Mouse (Mus musculus) kidney, embryonic 14.5 days (tissue): Measurements from ENCODE around the gene Olfr970. TPM values are rescaled to one million over a fixed set of nuclear protein-coding genes. Genes with fewer than 3 reads are reported as not detected.
"Not testable (repeated sequence)": the region's sequence is repeated elsewhere in the genome, so short reads cannot be mapped to it uniquely, and the experiment has no call there.

Experiments used
- ATAC-seq: fragments of 200-750 bp; cut with Nextera tagmentation; 2 replicates; pipeline ENCODE4 v1.8.0; 2017; ENCODE audit warnings: moderate number of reproducible peaks, mild to moderate bottlenecking, moderate TSS enrichment, moderate library complexity; ENCODE audit not compliant: low FRiP score, low TSS enrichment
- H3K27ac ChIP-seq: fragments of 300-500 bp; sonication (generic); 2 replicates; pipeline ENCODE4 v1.5.1; 2014; ENCODE audit warnings: low read depth, mild to moderate bottlenecking, low read length, moderate library complexity, mixed read lengths
- H3K27me3 ChIP-seq: fragments of 300-500 bp; sonication (generic); 2 replicates; pipeline ENCODE4 v1.6.1; 2014; ENCODE audit warnings: mild to moderate bottlenecking, low read length; ENCODE audit not compliant: control insufficient read depth, insufficient read depth
- H3K36me3 ChIP-seq: fragments of 300-500 bp; sonication (generic); 2 replicates; pipeline ENCODE4 v1.6.1; 2014; ENCODE audit warnings: low read length, mixed read lengths; ENCODE audit not compliant: control insufficient read depth, insufficient read depth
- H3K4me1 ChIP-seq: fragments of 300-500 bp; sonication (generic); 2 replicates; pipeline ENCODE4 v1.6.1; 2014; ENCODE audit warnings: low read length, mixed read lengths; ENCODE audit not compliant: control insufficient read depth, insufficient read depth
- H3K4me2 ChIP-seq: fragments of 300-500 bp; sonication (generic); replicated peaks from 2 replicates; pipeline ENCODE4 v1.6.1; 2014; ENCODE audit warnings: low read depth, mild to moderate bottlenecking, low read length
- H3K4me3 ChIP-seq: fragments of 300-500 bp; sonication (generic); 2 replicates; pipeline ENCODE4 v1.5.1; 2014; ENCODE audit warnings: mild to moderate bottlenecking, low read length
- H3K9ac ChIP-seq: fragments of 300-500 bp; sonication (generic); 2 replicates; pipeline ENCODE4 v1.6.1; 2014; ENCODE audit warnings: low read depth, mild to moderate bottlenecking, low read length, moderate library complexity
- H3K9me3 ChIP-seq: fragments of 300-500 bp; sonication (generic); 2 replicates; pipeline ENCODE4 v1.6.1; 2016; ENCODE audit warnings: low read length; ENCODE audit not compliant: control insufficient read depth
- WGBS: fragments of 180-500 bp; shearing (Covaris S2); extraction: QIAGEN DNeasy Blood & Tissue Kit; methylation state at CpG from one replicate; pipeline ENCODE4 v1.1.7; 2014; 5-methylcytosine and 5-hydroxymethylcytosine counted together
- polyA plus RNA-seq: library from polyadenylated mRNA; unstranded; fragments of >200 nt; fragmentation: Nextera tagmentation; extraction: Ambion mirVana; gene quantifications from 2 replicates; pipeline ENCODE4 v1.2.1, GENCODE M21; 2014

The Olfr970 gene
- polyA plus RNA-seq: not detected in 2 replicates

- H3K4me1 ChIP-seq: no peaks in the 10 kb centered on the region
- H3K4me2 ChIP-seq: no peak within 1 kb of the TSS
- no peak within 1 kb of the TSS for H3K27ac ChIP-seq
- WGBS: 82% methylated on average over 4 of the region's 4 CpGs
- H3K27me3 ChIP-seq: no peaks in the 10 kb centered on the region
- H3K36me3 ChIP-seq: no peaks in the 10 kb centered on the region
- no peak within 1 kb of the TSS for H3K9ac ChIP-seq
- no peak within 1 kb of the TSS for H3K4me3 ChIP-seq
- no peak for ATAC-seq
- H3K9me3 ChIP-seq: no peaks in the 10 kb centered on the region
These were observed at the start of gene Olfr970 for GRCm38 (mm10) chr9:39808560-39808959. Gene Olfr970, plus strand, starts transcription at chr9:39808860.

DNA sequence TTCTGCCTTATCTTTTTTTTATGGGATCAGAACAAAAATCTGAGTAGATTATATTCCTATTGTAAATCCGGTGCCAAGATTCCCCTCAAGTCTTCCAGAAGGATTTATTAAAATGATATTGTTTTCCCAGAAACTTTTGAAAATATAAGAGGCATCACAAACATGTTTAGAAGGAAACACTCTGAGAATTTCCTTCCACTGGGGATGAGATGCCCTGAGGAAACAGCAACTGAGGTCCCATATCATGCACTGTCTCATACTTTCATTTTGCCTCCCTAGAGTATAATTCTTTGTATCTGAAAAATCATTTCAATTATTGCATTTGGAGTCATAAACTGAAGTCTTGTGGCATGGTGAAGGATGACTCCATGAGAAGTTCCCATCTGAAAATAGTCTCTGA, 25.5 kb upstream of the Olfr970 start, which contains the start of gene Olfr968:
TSS of gene Olfr968 (minus strand) at position 101 of the 400 bp plus-strand sequence.
- Histone ChIP-seq H3K27me3 (no peaks in the 10 kb centered on the region), H3K36me3 (no peaks in the 10 kb centered on the region), H3K9ac (no peak within 1 kb of the TSS), H3K9me3 (no peaks in the 10 kb centered on the region), H3K4me1 (no peaks in the 10 kb centered on the region), H3K4me2 (no peak within 1 kb of the TSS), H3K27ac (no peak within 1 kb of the TSS), H3K4me3 (no peak within 1 kb of the TSS)
- 88% methylated on average over 1 of the region's 1 CpGs for WGBS
- no peak for ATAC-seq

DNA sequence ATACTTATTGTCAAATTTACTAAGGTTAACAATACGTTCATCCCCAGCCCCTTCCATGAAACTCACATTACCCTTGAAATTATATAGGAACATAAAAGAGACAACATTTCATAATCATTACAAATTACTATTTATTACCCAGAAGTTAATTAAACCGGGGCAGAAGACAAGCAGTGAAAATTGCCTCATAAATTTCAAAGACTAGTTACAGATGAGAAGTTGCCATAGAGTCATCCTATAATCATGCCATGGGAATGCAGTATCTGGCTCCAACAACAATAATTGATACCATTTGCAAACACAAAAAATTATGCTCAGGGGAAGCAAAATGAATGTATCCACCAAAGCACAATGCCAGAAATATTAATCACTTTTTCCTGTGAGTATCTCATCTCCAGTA, 18.1 kb upstream of the Olfr970 start, which contains the start of gene Olfr969:
TSS of gene Olfr969 (plus strand) at position 388 of the 400 bp plus-strand sequence.
- Histone ChIP-seq H3K4me2 (no peak within 1 kb of the TSS), H3K36me3 (no peaks in the 10 kb centered on the region), H3K9me3 (no peaks in the 10 kb centered on the region), H3K9ac (no peak within 1 kb of the TSS), H3K4me3 (no peak within 1 kb of the TSS), H3K27me3 (no peaks in the 10 kb centered on the region), H3K27ac (no peak within 1 kb of the TSS), H3K4me1 (no peaks in the 10 kb centered on the region)
- no peak for ATAC-seq
- WGBS: 57% methylated on average over 2 of the region's 2 CpGs

DNA sequence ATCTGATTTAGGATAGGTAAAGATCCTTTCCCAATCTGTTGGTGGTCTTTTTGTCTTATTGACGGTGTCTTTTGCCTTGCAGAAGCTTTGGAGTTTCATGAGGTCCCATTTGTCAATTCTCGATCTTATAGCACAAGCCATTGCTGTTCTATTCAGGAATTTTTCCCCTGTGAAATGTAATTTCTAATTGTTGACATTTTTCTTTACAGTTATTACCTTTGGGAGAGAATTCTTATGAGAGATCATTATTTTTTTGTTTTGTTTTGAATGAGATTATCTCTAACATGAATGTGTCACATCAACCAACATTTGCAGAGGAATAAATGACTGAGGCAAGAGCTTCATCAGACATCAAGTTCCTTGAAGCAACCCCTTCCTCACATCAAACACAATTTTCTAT, 27.9 kb downstream of the Olfr970 start, which contains the start of gene Olfr971:
TSS of gene Olfr971 (plus strand) at position 301 of the 400 bp plus-strand sequence.
- not testable (repeated sequence) for ATAC-seq, H3K27me3 ChIP-seq, H3K9me3 ChIP-seq, H3K9ac ChIP-seq, H3K36me3 ChIP-seq, H3K4me3 ChIP-seq, H3K27ac ChIP-seq, H3K4me2 ChIP-seq, H3K4me1 ChIP-seq
- 76% methylated on average over 1 of the region's 2 CpGs for WGBS

GRCm38 (mm10) chr9:39866122-39866521, 57.5 kb downstream of the Olfr970 start, which contains the start of gene Olfr972:
Gene Olfr972, plus strand, starts transcription at chr9:39866422.
- H3K9ac ChIP-seq: no peak within 1 kb of the TSS
- no peaks in the 10 kb centered on the region for H3K36me3 ChIP-seq
- no peaks in the 10 kb centered on the region; the same call in 1 of the 2 replicates for H3K9me3 ChIP-seq
- no peak for ATAC-seq
- H3K4me3 ChIP-seq: no peak within 1 kb of the TSS
- H3K27me3 ChIP-seq: no peaks in the 10 kb centered on the region
- no peaks in the 10 kb centered on the region for H3K4me1 ChIP-seq
- H3K4me2 ChIP-seq: no peak within 1 kb of the TSS
- 74% methylated on average over 2 of the region's 2 CpGs for WGBS
- H3K27ac ChIP-seq: no peak within 1 kb of the TSS

Other genes starting within 250 kb of the Olfr970 start
- gene Olfr959, start 233.3 kb upstream of the Olfr970 start, polyA plus RNA-seq: not detected in 2 replicates
- 15.0 and 19.9 TPM in 2 replicates for gene AW551984, start 204.5 kb upstream of the Olfr970 start, polyA plus RNA-seq
- not detected in 2 replicates for gene Olfr148, start 198.2 kb upstream of the Olfr970 start, polyA plus RNA-seq
- 0.19 TPM in 1 of 2 replicates, not detected in the other for gene Olfr960, start 187.5 kb upstream of the Olfr970 start, polyA plus RNA-seq
- gene Olfr961, start 163.8 kb upstream of the Olfr970 start, polyA plus RNA-seq: not detected in 2 replicates
- gene Olfr963, start 141.7 kb upstream of the Olfr970 start, polyA plus RNA-seq: not detected in 2 replicates
- gene Olfr149, start 101.7 kb upstream of the Olfr970 start, polyA plus RNA-seq: not detected in 2 replicates
- not detected in 2 replicates for gene Olfr965, start 97.5 kb upstream of the Olfr970 start, polyA plus RNA-seq
- not detected in 2 replicates for gene Olfr150, start 77.9 kb upstream of the Olfr970 start, polyA plus RNA-seq
- not detected in 2 replicates for gene Olfr967, start 62.6 kb upstream of the Olfr970 start, polyA plus RNA-seq
- not detected in 2 replicates for gene Olfr968, start 25.6 kb upstream of the Olfr970 start, polyA plus RNA-seq
- not detected in 2 replicates for gene Olfr969, start 17.9 kb upstream of the Olfr970 start, polyA plus RNA-seq
- not detected in 2 replicates for gene Olfr971, start 28.0 kb downstream of the Olfr970 start, polyA plus RNA-seq
- not detected in 2 replicates for gene Olfr972, start 57.6 kb downstream of the Olfr970 start, polyA plus RNA-seq
- not detected in 2 replicates for gene Olfr229, start 98.5 kb downstream of the Olfr970 start, polyA plus RNA-seq
- not detected in 2 replicates for gene Olfr974, start 128.6 kb downstream of the Olfr970 start, polyA plus RNA-seq
- 0.07 TPM in 1 of 2 replicates, not detected in the other for gene Olfr975, start 143.2 kb downstream of the Olfr970 start, polyA plus RNA-seq
- not detected in 2 replicates for gene Olfr976, start 152.3 kb downstream of the Olfr970 start, polyA plus RNA-seq
- not detected in 2 replicates for gene Olfr978, start 183.3 kb downstream of the Olfr970 start, polyA plus RNA-seq
- gene Olfr979, start 194.6 kb downstream of the Olfr970 start, polyA plus RNA-seq: not detected in 2 replicates
- gene Olfr980, start 200.7 kb downstream of the Olfr970 start, polyA plus RNA-seq: not detected in 2 replicates
- gene Olfr981, start 212.6 kb downstream of the Olfr970 start, polyA plus RNA-seq: not detected in 2 replicates